Mouse (Mus musculus) forebrain, embryonic 14.5 days (tissue): Measurements from ENCODE around the gene Smgc. TPM values are rescaled to one million over a fixed set of nuclear protein-coding genes. Genes with fewer than 3 reads are reported as not detected.
"Not testable (repeated sequence)": the region's sequence is repeated elsewhere in the genome, so short reads cannot be mapped to it uniquely, and the experiment has no call there.

Source experiments
- ATAC-seq: fragments of 200-750 bp; cut with Nextera tagmentation; 2 replicates; pipeline ENCODE4 v1.8.0; 2017; ENCODE audit warnings: mild to moderate bottlenecking, moderate library complexity
- DNase-seq: peaks from one replicate; pipeline ENCODE4 v3.0.0-alpha.2; 2015; ENCODE audit warnings: low spot score
- H3K27ac ChIP-seq: fragments of 300-500 bp; sonication (generic); 2 replicates; pipeline ENCODE4 v1.5.1; 2014; ENCODE audit warnings: low read depth, mild to moderate bottlenecking, control low read depth, low read length, moderate library complexity
- H3K27me3 ChIP-seq: fragments of 300-500 bp; sonication (generic); replicated peaks from 2 replicates; pipeline ENCODE4 v1.6.1; 2014; ENCODE audit warnings: low read length, control low read depth, mixed read lengths; ENCODE audit not compliant: control insufficient read depth, insufficient read depth
- H3K36me3 ChIP-seq: fragments of 300-500 bp; sonication (generic); 2 replicates; pipeline ENCODE4 v1.6.1; 2014; ENCODE audit warnings: low read length, control low read depth; ENCODE audit not compliant: control insufficient read depth, insufficient read depth
- H3K4me1 ChIP-seq: fragments of 300-500 bp; sonication (generic); 2 replicates; pipeline ENCODE4 v1.6.1; 2014; ENCODE audit warnings: antibody characterized with exemption, low read length, control low read depth; ENCODE audit not compliant: control insufficient read depth, insufficient read depth
- H3K4me2 ChIP-seq: fragments of 300-500 bp; sonication (generic); 2 replicates; pipeline ENCODE4 v1.6.1; 2014; ENCODE audit warnings: mild to moderate bottlenecking, control low read depth, low read length
- H3K4me3 ChIP-seq: fragments of 300-500 bp; sonication (generic); 2 replicates; pipeline ENCODE4 v1.5.1; 2014; ENCODE audit warnings: low read depth, low read length, control low read depth
- H3K9ac ChIP-seq: fragments of 300-500 bp; sonication (generic); 2 replicates; pipeline ENCODE4 v1.6.1; 2014; ENCODE audit warnings: mild to moderate bottlenecking, low read length, control low read depth, moderate library complexity
- H3K9me3 ChIP-seq: fragments of 300-500 bp; sonication (generic); replicated peaks from 2 replicates; pipeline ENCODE4 v1.6.1; 2016; ENCODE audit warnings: low read length, control low read depth, mixed read lengths; ENCODE audit not compliant: control insufficient read depth
- WGBS: fragments of 180-500 bp; shearing (Covaris S2); extraction: QIAGEN DNeasy Blood & Tissue Kit; methylation state at CpG from one replicate; pipeline ENCODE4 v1.1.7; 2014; 5-methylcytosine and 5-hydroxymethylcytosine counted together
- polyA plus RNA-seq: library from polyadenylated mRNA; unstranded; fragments of >200 nt; fragmentation: Nextera tagmentation; extraction: Ambion mirVana; gene quantifications from 2 replicates; pipeline ENCODE4 v1.2.1, GENCODE M21; 2014

The Smgc gene
- polyA plus RNA-seq = not detected in 2 replicates

GRCm38 (mm10) chr15:91837965-91838364 is at the start of gene Smgc:
Smgc (plus strand) TSS chr15:91838265.
- Histone ChIP-seq H3K4me3 (no peak within 1 kb of the TSS), H3K36me3 (no peaks in the 10 kb centered on the region), H3K27me3 (no peaks in the 10 kb centered on the region), H3K27ac (no peak within 1 kb of the TSS), H3K9ac (no peak within 1 kb of the TSS), H3K4me1 (no peaks in the 10 kb centered on the region), H3K9me3 (no peaks in the 10 kb centered on the region), H3K4me2 (no peak within 1 kb of the TSS)
- DNase-seq = no peak
- ATAC-seq = no peak
- WGBS = 91% methylated on average over 7 of the region's 7 CpGs

GRCm38 (mm10) chr15:91788338-91788737 is 49.7 kb upstream of the Smgc start:
- H3K9ac ChIP-seq = no peak overlapping the region
- no peaks in the 10 kb centered on the region for H3K36me3 ChIP-seq
- no peak overlapping the region for H3K4me2 ChIP-seq
- no peaks in the 10 kb centered on the region for H3K9me3 ChIP-seq
- DNase-seq = no peak
- no peak overlapping the region for H3K27ac ChIP-seq
- no peaks in the 10 kb centered on the region for H3K27me3 ChIP-seq
- H3K4me1 ChIP-seq = no peaks in the 10 kb centered on the region
- WGBS = 94% methylated on average over 11 of the region's 11 CpGs
- no peak for ATAC-seq
- no peak overlapping the region for H3K4me3 ChIP-seq

- WGBS = 73% methylated on average over 4 of the region's 4 CpGs
- no peak for ATAC-seq
- Histone ChIP-seq H3K9me3 (no peaks in the 10 kb centered on the region), H3K27me3 (no peaks in the 10 kb centered on the region), H3K4me1 (no peaks in the 10 kb centered on the region), H3K36me3 (no peaks in the 10 kb centered on the region), H3K4me3 (no peak overlapping the region), H3K27ac (no peak overlapping the region), H3K4me2 (no peak overlapping the region), H3K9ac (no peak overlapping the region)
- no peak for DNase-seq
These were observed 31.6 kb upstream of the Smgc start for GRCm38 (mm10) chr15:91806463-91806862.

- H3K4me3 ChIP-seq = no peak overlapping the region
- no peak overlapping the region for H3K27ac ChIP-seq
- H3K4me2 ChIP-seq = no peak overlapping the region
- no peaks in the 10 kb centered on the region for H3K36me3 ChIP-seq
- H3K9ac ChIP-seq = no peak overlapping the region
- WGBS = 85% methylated on average over 6 of the region's 6 CpGs
- H3K9me3 ChIP-seq = no peaks in the 10 kb centered on the region
- DNase-seq (no peak), ATAC-seq (no peak)
- H3K27me3 ChIP-seq = no peaks in the 10 kb centered on the region
- no peaks in the 10 kb centered on the region for H3K4me1 ChIP-seq
These were observed 2.7 kb upstream of the Smgc start for GRCm38 (mm10) chr15:91835319-91835718.

- H3K9ac ChIP-seq, H3K27me3 ChIP-seq, H3K4me3 ChIP-seq, H3K9me3 ChIP-seq, H3K36me3 ChIP-seq, H3K4me2 ChIP-seq, ATAC-seq, H3K4me1 ChIP-seq, H3K27ac ChIP-seq: not testable (repeated sequence)
- DNase-seq = peak; percentile 4
- WGBS = 1% methylated on average over 5 of the region's 5 CpGs
These were observed 26.1 kb downstream of the Smgc start for GRCm38 (mm10) chr15:91864130-91864529.

GRCm38 (mm10) chr15:91900245-91900644 is 62.2 kb downstream of the Smgc start:
- Histone ChIP-seq H3K4me3 (no peak overlapping the region), H3K9ac (no peak overlapping the region), H3K4me1 (no peaks in the 10 kb centered on the region), H3K36me3 (no peaks in the 10 kb centered on the region), H3K27me3 (no peaks in the 10 kb centered on the region), H3K4me2 (no peak overlapping the region), H3K9me3 (no peaks in the 10 kb centered on the region), H3K27ac (no peak overlapping the region)
- WGBS = 70% methylated on average over 6 of the region's 6 CpGs
- ATAC-seq = no peak
- DNase-seq = peak; percentile 14

- H3K36me3 ChIP-seq, H3K4me1 ChIP-seq, DNase-seq, ATAC-seq, H3K4me2 ChIP-seq, H3K27me3 ChIP-seq, H3K9ac ChIP-seq, H3K4me3 ChIP-seq, H3K27ac ChIP-seq, H3K9me3 ChIP-seq: not testable (repeated sequence)
- WGBS = 100% methylated on average over 1 of the region's 11 CpGs
These were observed 69.0 kb downstream of the Smgc start for GRCm38 (mm10) chr15:91907046-91907445.

Other genes starting within 250 kb of the Smgc start
- 1.6 and 2.4 TPM in 2 replicates for gene Lrrk2, start 165.1 kb upstream of the Smgc start, polyA plus RNA-seq
- 23.4 and 32.5 TPM in 2 replicates for gene Cntn1, start 212.9 kb downstream of the Smgc start, polyA plus RNA-seq